Mouse (Mus musculus) hindbrain, embryonic 14.5 days (tissue): Measurements from ENCODE around the gene Hscb. TPM values are rescaled to one million over a fixed set of nuclear protein-coding genes. Genes with fewer than 3 reads are reported as not detected.

ENCODE experiments used
- ATAC-seq: fragments of 200-750 bp; cut with Nextera tagmentation; 2 replicates; pipeline ENCODE4 v1.8.0; 2017; ENCODE audit warnings: moderate number of reproducible peaks, mild to moderate bottlenecking, moderate TSS enrichment, moderate library complexity; ENCODE audit not compliant: low FRiP score
- DNase-seq: peaks from one replicate; pipeline ENCODE4 v3.0.0-alpha.2; 2015; ENCODE audit warnings: low spot score
- H3K27ac ChIP-seq: fragments of 300-500 bp; sonication (generic); 2 replicates; pipeline ENCODE4 v1.5.1; 2014; ENCODE audit warnings: mild to moderate bottlenecking, moderate library complexity
- H3K27me3 ChIP-seq: fragments of 300-500 bp; sonication (generic); 2 replicates; pipeline ENCODE4 v1.6.1; 2014; ENCODE audit warnings: mild to moderate bottlenecking, low read length, mixed read lengths; ENCODE audit not compliant: control insufficient read depth, insufficient read depth
- H3K36me3 ChIP-seq: fragments of 300-500 bp; sonication (generic); replicated peaks from 2 replicates; pipeline ENCODE4 v1.6.1; 2014; ENCODE audit not compliant: control insufficient read depth, insufficient read depth
- H3K4me1 ChIP-seq: fragments of 300-500 bp; sonication (generic); replicated peaks from 2 replicates; pipeline ENCODE4 v1.6.1; 2014; ENCODE audit warnings: antibody characterized with exemption, low read length, mixed read lengths; ENCODE audit not compliant: control insufficient read depth, insufficient read depth
- H3K4me2 ChIP-seq: fragments of 300-500 bp; sonication (generic); replicated peaks from 2 replicates; pipeline ENCODE4 v1.6.1; 2014; ENCODE audit warnings: mild to moderate bottlenecking, moderate library complexity
- H3K4me3 ChIP-seq: fragments of 300-500 bp; sonication (generic); replicated peaks from 2 replicates; pipeline ENCODE4 v1.5.1; 2014; ENCODE audit warnings: mild to moderate bottlenecking, low read length
- H3K9ac ChIP-seq: fragments of 300-500 bp; sonication (generic); 2 replicates; pipeline ENCODE4 v1.6.1; 2014
- H3K9me3 ChIP-seq: fragments of 300-500 bp; sonication (generic); 2 replicates; pipeline ENCODE4 v1.6.1; 2016; ENCODE audit warnings: low read length; ENCODE audit not compliant: control insufficient read depth
- WGBS: fragments of 180-500 bp; shearing (Covaris S2); extraction: QIAGEN DNeasy Blood & Tissue Kit; methylation state at CpG from one replicate; pipeline ENCODE4 v1.1.7; 2014; 5-methylcytosine and 5-hydroxymethylcytosine counted together
- polyA plus RNA-seq: library from polyadenylated mRNA; unstranded; fragments of >200 nt; fragmentation: Nextera tagmentation; extraction: Ambion mirVana; gene quantifications from 2 replicates; pipeline ENCODE4 v1.2.1, GENCODE M21; 2014

Hscb gene
- polyA plus RNA-seq, 1 experiment from 2014 or later, result 10.3 TPM

GRCm38 (mm10) chr5:110779998-110780760 is 59.4 kb downstream of the Hscb start, which contains the start of gene Pus1:
TSS of gene Pus1 (minus strand) at chr5:110780659.
- peak within 1 kb of the TSS; percentile 73 for H3K9ac ChIP-seq
- H3K27me3 ChIP-seq, result no peaks in the 10 kb centered on the region
- peak; percentile 90 for DNase-seq
- peak within 1 kb of the TSS; percentile 69 for H3K4me3 ChIP-seq
- ATAC-seq, result peak; percentile 82
- H3K4me2 ChIP-seq, result peak within 1 kb of the TSS; percentile 92
- H3K9me3 ChIP-seq, result no peaks in the 10 kb centered on the region
- 0% methylated on average over 57 of the region's 57 CpGs for WGBS
- H3K36me3 ChIP-seq, result peaks cover 23% of the 10 kb centered on the region
- peaks cover 6% of the 10 kb centered on the region; the same call in 1 of the 2 replicates for H3K4me1 ChIP-seq
- H3K27ac ChIP-seq, result no peak within 1 kb of the TSS

GRCm38 (mm10) chr5:110779276-110779997 is 60.1 kb downstream of the Hscb start:
- ATAC-seq (no peak), DNase-seq (no peak)
- peaks cover 26% of the 10 kb centered on the region for H3K36me3 ChIP-seq

More at GRCm38 (mm10) chr5:110779276-110779997, 60.1 kb downstream of the Hscb start:
- H3K9ac ChIP-seq, result peak overlapping the region; percentile 73
- H3K9me3 ChIP-seq, result no peaks in the 10 kb centered on the region
- H3K27me3 ChIP-seq, result no peaks in the 10 kb centered on the region
- H3K4me1 ChIP-seq, result peaks cover 6% of the 10 kb centered on the region; the same call in 1 of the 2 replicates
- H3K27ac ChIP-seq, result no peak overlapping the region
- 22% methylated on average over 15 of the region's 15 CpGs for WGBS
- peak overlapping the region; percentile 92 for H3K4me2 ChIP-seq
- H3K4me3 ChIP-seq, result peak overlapping the region; percentile 69

Other genes with a start within 250 kb of the Hscb start
- 32.8 and 33.9 TPM in 2 replicates for gene Noc4l, start 186.4 kb downstream of the Hscb start, polyA plus RNA-seq
- gene Ddx51, start 186.3 kb downstream of the Hscb start, polyA plus RNA-seq, result 20.4 and 21.4 TPM in 2 replicates
- gene Ep400, start 69.1 kb downstream of the Hscb start, polyA plus RNA-seq, result 43.3 and 45.5 TPM in 2 replicates
- gene Pus1, start 59.1 kb downstream of the Hscb start, polyA plus RNA-seq, result 9.8 and 11.5 TPM in 2 replicates
- gene Ulk1, start 29.7 kb downstream of the Hscb start, polyA plus RNA-seq, result 48.9 and 49.6 TPM in 2 replicates
- 5.4 and 5.9 TPM in 2 replicates for gene Chek2, start 202 bp upstream of the Hscb start, polyA plus RNA-seq
- 27.3 and 30.0 TPM in 2 replicates for gene Ttc28, start 40.0 kb upstream of the Hscb start, polyA plus RNA-seq